ENCODE assay signal across 14 mouse cellular contexts in the genomic region with DNA sequence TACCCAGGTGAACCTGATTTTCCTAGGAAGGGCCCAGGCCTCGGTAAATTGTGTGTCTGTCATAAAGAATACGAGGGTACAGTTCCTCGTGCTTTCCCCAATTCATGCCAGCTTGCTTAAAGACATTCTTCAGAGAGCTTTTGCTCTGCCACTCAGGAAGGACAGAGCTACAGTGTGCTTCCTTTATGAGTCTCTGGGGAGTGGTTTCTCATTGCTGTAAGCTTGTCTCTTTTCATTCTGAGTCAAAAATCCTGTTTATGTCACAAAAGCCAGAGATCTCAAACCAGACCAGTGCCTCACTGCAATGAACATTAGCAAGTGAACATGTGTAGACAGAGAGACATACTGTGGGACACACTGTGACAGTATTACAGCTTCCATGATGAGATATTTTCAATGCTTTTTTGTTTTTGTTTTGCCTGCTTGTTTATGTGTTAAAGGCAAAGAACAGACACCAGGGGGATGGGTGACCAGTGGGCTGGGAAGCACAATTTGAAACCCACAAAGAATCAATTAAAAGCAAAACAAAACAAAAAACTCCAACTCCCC. TPM values are rescaled to one million over a fixed set of nuclear protein-coding genes. Genes with fewer than 3 reads are reported as not detected.
DNase-seq lines count a peak whose midpoint lies in the region; ATAC-seq and TF ChIP-seq lines count a peak whose summit lies in the region.
"Had no signal": no experiment of that assay in that cellular context is flagged by ENCODE, and none has a peak within 500 bp of the region (broad histone marks: within the 10 kb centered on the region; RNA-seq: fewer than 3 reads in every experiment).

No protein-coding gene starts in this region.

- 38% methylated on average over 3 of the region's 3 CpGs for WGBS in kidney, embryonic 16.5 days
- 26% methylated on average over 3 of the region's 3 CpGs for WGBS in forebrain, embryonic 16.5 days
- 50% methylated on average over 3 of the region's 3 CpGs for WGBS in midbrain, postnatal 0 days

- peaks cover 13% of the 10 kb centered on the region for H3K4me1 ChIP-seq in kidney, embryonic 16.5 days (ENCODE audit: insufficient read depth, low read length)
- peaks cover 0 to 31% of the 10 kb centered on the region in 2 experiments; a peak in 3 of 4 replicates for H3K4me1 ChIP-seq in CH12.LX (ENCODE audit: control insufficient read depth in 1 of 2, insufficient read depth in 2 of 2)
- H3K4me1 ChIP-seq in forebrain, embryonic 16.5 days (replicated peaks; ENCODE audit: control insufficient read depth, insufficient read depth, low read length), result peaks cover 7% of the 10 kb centered on the region; the same call in 1 of the 2 replicates
- H3K4me1 ChIP-seq in midbrain, postnatal 0 days (ENCODE audit: insufficient read depth, low read length), result no peaks in the 10 kb centered on the region

- TF ChIP-seq EP300 in CH12.LX (IDR thresholded peaks at IDR 0.05; ENCODE audit: low read length), result peak; percentile 78

- peak; percentile 21; the same call in 1 of the 2 replicates for ATAC-seq in kidney, embryonic 16.5 days (ENCODE audit: low FRiP score, low TSS enrichment)
- 0 out of 2 replicates have a peak, but pooled peaks have one; percentile 3 for ATAC-seq in forebrain, embryonic 16.5 days
- peak; percentile 20; the same call in 1 of the 2 replicates for ATAC-seq in midbrain, postnatal 0 days (ENCODE audit: low FRiP score)

- peak overlapping the region; percentile 75 for H3K27ac ChIP-seq in kidney, embryonic 16.5 days (ENCODE audit: low read length)
- H3K27ac ChIP-seq in CH12.LX (ENCODE audit: insufficient read depth, low read depth), result no peak overlapping the region
- H3K27ac ChIP-seq in forebrain, embryonic 16.5 days (ENCODE audit: low read length), result peak overlapping the region; percentile 17; the same call in 1 of the 2 replicates
- peak overlapping the region; percentile 51; the same call in 1 of the 2 replicates for H3K27ac ChIP-seq in midbrain, postnatal 0 days (ENCODE audit: low read depth, low read length)
- H3K27ac ChIP-seq: liver, embryonic 15.5 days had no signal

- dilution Hi-C loops in CH12.LX (cut with MboI; ENCODE audit: extremely low pct_ligation_motif_present, extremely low pct_unique_long_range_greater_than_20kb, low sequenced_read_pairs), result no loop called here

- H3K27me3 ChIP-seq in kidney, embryonic 16.5 days (ENCODE audit: insufficient read depth, low read length), result no peaks in the 10 kb centered on the region
- no peaks in the 10 kb centered on the region for H3K27me3 ChIP-seq in CH12.LX (replicated peaks)
- H3K27me3 ChIP-seq in forebrain, embryonic 16.5 days (replicated peaks; ENCODE audit: control insufficient read depth, insufficient read depth, low read length), result no peaks in the 10 kb centered on the region
- no peaks in the 10 kb centered on the region for H3K27me3 ChIP-seq in midbrain, postnatal 0 days (ENCODE audit: insufficient read depth, low read length)
- H3K27me3 ChIP-seq: liver, embryonic 15.5 days had no signal

- no peak for TF ChIP-seq RAD21 in CH12.LX (IDR thresholded peaks at IDR 0.05; ENCODE audit: low read depth, low read length)

- no peak overlapping the region for H3K9ac ChIP-seq in kidney, embryonic 16.5 days (replicated peaks; ENCODE audit: low read length)
- no peak overlapping the region for H3K9ac ChIP-seq in CH12.LX (ENCODE audit: insufficient read depth, low read depth)
- no peak overlapping the region for H3K9ac ChIP-seq in forebrain, embryonic 16.5 days (replicated peaks; ENCODE audit: low read depth, low read length)
- H3K9ac ChIP-seq in midbrain, postnatal 0 days (replicated peaks; ENCODE audit: low read length, poor library complexity, severe bottlenecking), result no peak overlapping the region
- H3K9ac ChIP-seq: liver, embryonic 15.5 days had no signal

- no peak for TF ChIP-seq POLR2A in CH12.LX (IDR thresholded peaks at IDR 0.05; ENCODE audit: low read depth, low read length)

- in situ Hi-C loops in CH12.LX (cut with MboI; ENCODE audit: low pct_ligation_motif_present, low pct_unique_long_range_greater_than_20kb, low sequenced_read_pairs), result loop anchor here (10.0 kb wide), 1 partner anchor 151 kb away; no protein-coding TSS in a partner anchor

- no peak for TF ChIP-seq CTCF in CH12.LX (conservative IDR thresholded peaks at IDR 0.05 in 1 of 2, IDR thresholded peaks at IDR 0.05 in 1 of 2; ENCODE audit: low read depth in 2 of 2, low read length in 2 of 2)
- no peak for TF ChIP-seq CTCF in midbrain, postnatal 0 days (IDR thresholded peaks at IDR 0.05)

- no peaks in the 10 kb centered on the region for H3K36me3 ChIP-seq in kidney, embryonic 16.5 days (ENCODE audit: insufficient read depth, low read length)
- H3K36me3 ChIP-seq in CH12.LX (replicated peaks in 1 of 2; ENCODE audit: control insufficient read depth in 1 of 2, insufficient read depth in 1 of 2, low read length in 1 of 2), result no peaks in the 10 kb centered on the region
- no peaks in the 10 kb centered on the region for H3K36me3 ChIP-seq in forebrain, embryonic 16.5 days (ENCODE audit: control insufficient read depth, insufficient read depth)
- H3K36me3 ChIP-seq in midbrain, postnatal 0 days (ENCODE audit: insufficient read depth, low read length), result no peaks in the 10 kb centered on the region
- H3K36me3 ChIP-seq: liver, embryonic 15.5 days had no signal

- no peaks in the 10 kb centered on the region for H3K9me3 ChIP-seq in kidney, embryonic 16.5 days (ENCODE audit: low read length)
- H3K9me3 ChIP-seq in CH12.LX (replicated peaks; ENCODE audit: low read length), result no peaks in the 10 kb centered on the region
- no peaks in the 10 kb centered on the region for H3K9me3 ChIP-seq in forebrain, embryonic 16.5 days (ENCODE audit: control insufficient read depth, low read length)
- no peaks in the 10 kb centered on the region for H3K9me3 ChIP-seq in midbrain, postnatal 0 days (ENCODE audit: low read length)
- H3K9me3 ChIP-seq: liver, embryonic 15.5 days had no signal

- no peak for DNase-seq in kidney, adult 11 months
- peak; percentile 76 for DNase-seq in CH12.LX (ENCODE audit: extremely low read depth)
- peak; percentile 47 for DNase-seq in midbrain, postnatal 0 days (ENCODE audit: low spot score)
- DNase-seq in urinary bladder, postnatal 14 days (ENCODE audit: low spot score), result no peak
- DNase-seq in urinary bladder, adult 2 months (ENCODE audit: low spot score), result no peak
- no peak for DNase-seq in layer of hippocampus, postnatal 14 days (ENCODE audit: low spot score in 2 of 2)

- no peak overlapping the region for H3K4me2 ChIP-seq in kidney, embryonic 16.5 days (replicated peaks; ENCODE audit: low read depth, low read length)
- peak overlapping the region; percentile 45 for H3K4me2 ChIP-seq in CH12.LX (ENCODE audit: insufficient read depth, low read depth, poor library complexity, severe bottlenecking)
- H3K4me2 ChIP-seq in forebrain, embryonic 16.5 days (ENCODE audit: low read length), result no peak overlapping the region
- H3K4me2 ChIP-seq in midbrain, postnatal 0 days (ENCODE audit: low read depth, low read length, poor library complexity, severe bottlenecking), result no peak overlapping the region
- H3K4me2 ChIP-seq: liver, embryonic 15.5 days had no signal

- no peak overlapping the region for H3K4me3 ChIP-seq in kidney, embryonic 16.5 days (ENCODE audit: low read length)
- no peak overlapping the region for H3K4me3 ChIP-seq in CH12.LX (replicated peaks in 1 of 3; ENCODE audit: low read depth in 2 of 3, low read length in 2 of 3, poor library complexity in 1 of 3)
- no peak overlapping the region for H3K4me3 ChIP-seq in forebrain, embryonic 16.5 days (replicated peaks; ENCODE audit: low read length)
- H3K4me3 ChIP-seq in midbrain, postnatal 0 days (ENCODE audit: low read depth, low read length), result no peak overlapping the region
- H3K4me3 ChIP-seq: liver, embryonic 15.5 days had no signal

- no peaks in the 10 kb centered on the region for H3K79me2 ChIP-seq in CH12.LX (replicated peaks; ENCODE audit: control insufficient read depth, extremely low read depth, insufficient read depth, poor library complexity, severe bottlenecking)

RNA-seq across cellular contexts. Expression of a gene that starts 0.6 kb away (rescaled TPM):
- polyA plus RNA-seq in kidney, embryonic 16.5 days (2015; fragmentation: Nextera tagmentation; extraction: Ambion mirVana), result 6.0 and 6.7 TPM in 2 replicates
- total RNA-seq in CH12.LX (2012; rRNA removed) (0.21 and 0.30 TPM in 2 replicates), CH12.LX (2014; rRNA removed) (0.19 and 0.38 TPM in 2 replicates)
- polyA plus RNA-seq in CH12.LX (2012; ENCODE audit: insufficient read length, low read depth), result 0.43 and 0.46 TPM in 2 replicates
- 2.7 and 2.8 TPM in 2 replicates for polyA plus RNA-seq in forebrain, embryonic 16.5 days (2015; fragmentation: Nextera tagmentation; extraction: Ambion mirVana)
- 1.1 and 3.8 TPM in 2 replicates for total RNA-seq in midbrain, postnatal 0 days (2014; rRNA removed)
- 1.7 and 2.3 TPM in 2 replicates for polyA plus RNA-seq in midbrain, postnatal 0 days (2015; fragmentation: Nextera tagmentation; extraction: Ambion mirVana)
- 361 and 412 TPM in 2 replicates for polyA plus RNA-seq in urinary bladder, adult 2 months (2012; rRNA removed)
- total RNA-seq in layer of hippocampus, postnatal 14 days (2021), result under 1 TPM; 0.62 to 0.83 TPM
- total RNA-seq: MEL had no signal

RNA-seq across cellular contexts. Expression of a gene that starts 30.9 kb away (rescaled TPM):
- 0.81 and 0.82 TPM in 2 replicates for polyA plus RNA-seq in kidney, embryonic 16.5 days (2015; fragmentation: Nextera tagmentation; extraction: Ambion mirVana)
- total RNA-seq in CH12.LX (2012; rRNA removed), result 0.08 TPM in 1 of 2 replicates, not detected in the other
- 0.13 TPM in 1 of 2 replicates, not detected in the other for total RNA-seq in CH12.LX (2014; rRNA removed)
- polyA plus RNA-seq in CH12.LX (2012; ENCODE audit: insufficient read length, low read depth), result 0.26 TPM in 1 of 2 replicates, not detected in the other
- 1.0 and 1.7 TPM in 2 replicates for polyA plus RNA-seq in forebrain, embryonic 16.5 days (2015; fragmentation: Nextera tagmentation; extraction: Ambion mirVana)
- total RNA-seq in midbrain, postnatal 0 days (2014; rRNA removed), result 0.94 and 1.9 TPM in 2 replicates
- polyA plus RNA-seq in midbrain, postnatal 0 days (2015; fragmentation: Nextera tagmentation; extraction: Ambion mirVana), result not detected in 2 replicates
- polyA plus RNA-seq in urinary bladder, adult 2 months (2012; rRNA removed), result 30.4 and 31.7 TPM in 2 replicates
- total RNA-seq in layer of hippocampus, postnatal 14 days (2021), result under 1 TPM in 1 of 2 experiments, not detected in 1; 0.21 TPM
- total RNA-seq: MEL had no signal

RNA-seq across cellular contexts. Expression of a gene that starts 31.8 kb away (rescaled TPM):
- not detected in 2 replicates for polyA plus RNA-seq in kidney, embryonic 16.5 days (2015; fragmentation: Nextera tagmentation; extraction: Ambion mirVana)
- total RNA-seq in CH12.LX (2012; rRNA removed) (not detected in 2 replicates), CH12.LX (2014; rRNA removed) (not detected in 2 replicates)
- not detected in 2 replicates for polyA plus RNA-seq in CH12.LX (2012; ENCODE audit: insufficient read length, low read depth)
- not detected in 2 replicates for polyA plus RNA-seq in forebrain, embryonic 16.5 days (2015; fragmentation: Nextera tagmentation; extraction: Ambion mirVana)
- not detected in 2 replicates for total RNA-seq in midbrain, postnatal 0 days (2014; rRNA removed)
- not detected in 2 replicates for polyA plus RNA-seq in midbrain, postnatal 0 days (2015; fragmentation: Nextera tagmentation; extraction: Ambion mirVana)
- polyA plus RNA-seq in urinary bladder, adult 2 months (2012; rRNA removed), result 2.3 and 5.1 TPM in 2 replicates
- not detected for total RNA-seq in layer of hippocampus, postnatal 14 days (2021)
- total RNA-seq: MEL had no signal
- polyA plus RNA-seq: cortical plate, adult 2 months; liver, embryonic 15.5 days had no signal

RNA-seq across cellular contexts. Expression of a gene that starts 39.1 kb away (rescaled TPM):
- 10.5 and 10.9 TPM in 2 replicates for polyA plus RNA-seq in kidney, embryonic 16.5 days (2015; fragmentation: Nextera tagmentation; extraction: Ambion mirVana)
- total RNA-seq in CH12.LX (2012; rRNA removed) (1.3 and 2.2 TPM in 2 replicates), CH12.LX (2014; rRNA removed) (11.1 and 11.4 TPM in 2 replicates)
- 15.3 and 18.3 TPM in 2 replicates for polyA plus RNA-seq in CH12.LX (2012; ENCODE audit: insufficient read length, low read depth)
- 1.2 and 1.4 TPM in 2 replicates for polyA plus RNA-seq in forebrain, embryonic 16.5 days (2015; fragmentation: Nextera tagmentation; extraction: Ambion mirVana)
- 1.0 and 1.5 TPM in 2 replicates for total RNA-seq in midbrain, postnatal 0 days (2014; rRNA removed)
- polyA plus RNA-seq in midbrain, postnatal 0 days (2015; fragmentation: Nextera tagmentation; extraction: Ambion mirVana), result 1.6 and 2.7 TPM in 2 replicates
- 96.6 and 98.2 TPM in 2 replicates for polyA plus RNA-seq in urinary bladder, adult 2 months (2012; rRNA removed)
- total RNA-seq in layer of hippocampus, postnatal 14 days (2021), result under 1 TPM; 0.58 to 0.95 TPM
- total RNA-seq: MEL had no signal

RNA-seq across cellular contexts. Expression of a gene that starts 46.4 kb away (rescaled TPM):
- 0.13 TPM in 1 of 2 replicates, not detected in the other for polyA plus RNA-seq in kidney, embryonic 16.5 days (2015; fragmentation: Nextera tagmentation; extraction: Ambion mirVana)
- total RNA-seq in CH12.LX (2012; rRNA removed) (not detected in 2 replicates), CH12.LX (2014; rRNA removed) (not detected in 2 replicates)
- not detected in 2 replicates for polyA plus RNA-seq in CH12.LX (2012; ENCODE audit: insufficient read length, low read depth)
- polyA plus RNA-seq in forebrain, embryonic 16.5 days (2015; fragmentation: Nextera tagmentation; extraction: Ambion mirVana), result not detected in 2 replicates
- not detected in 2 replicates for total RNA-seq in midbrain, postnatal 0 days (2014; rRNA removed)
- not detected in 2 replicates for polyA plus RNA-seq in midbrain, postnatal 0 days (2015; fragmentation: Nextera tagmentation; extraction: Ambion mirVana)
- polyA plus RNA-seq in urinary bladder, adult 2 months (2012; rRNA removed), result not detected in 2 replicates
- not detected for total RNA-seq in layer of hippocampus, postnatal 14 days (2021)
- total RNA-seq: adrenal gland, postnatal 4 days; layer of hippocampus, adult 8-10 months; MEL; neutrophil, adult 5-6 weeks had no signal
- polyA plus RNA-seq: cortical plate, adult 2 months; liver, embryonic 15.5 days had no signal

Comparison
In these comparisons a context has a peak if more than half of its experiments do, and no peak if none do; other contexts are left out.
1. DNase-seq: peak in CH12.LX (single experiment) and midbrain, postnatal 0 days (single experiment); none in kidney, adult 11 months (single experiment), urinary bladder, postnatal 14 days (single experiment), urinary bladder, adult 2 months (single experiment) and layer of hippocampus, postnatal 14 days (0 of 2).
2. RNA of a gene that starts 0.6 kb away (polyA plus RNA-seq): 361 to 412 TPM in urinary bladder, adult 2 months; 6.0 to 6.7 TPM in kidney, embryonic 16.5 days, 2.7 to 2.8 TPM in forebrain, embryonic 16.5 days, 1.7 to 2.3 TPM in midbrain, postnatal 0 days and 0.43 to 0.46 TPM in CH12.LX; every median in the first group is over 10 times any median in the second.
3. RNA of a gene that starts 30.9 kb away (polyA plus RNA-seq): 30.4 to 31.7 TPM in urinary bladder, adult 2 months; 1.0 to 1.7 TPM in forebrain, embryonic 16.5 days, 0.81 to 0.82 TPM in kidney, embryonic 16.5 days, 0.26 TPM in CH12.LX and not detected in midbrain, postnatal 0 days; every median in the first group is over 10 times any median in the second.
4. Peak in every context shown above with its lines, with median percentiles within 50 percentile points of each other: ATAC-seq.